Mouse (Mus musculus) erythroblast, embryonic 14.5 days (primary cell): ENCODE data around the gene Iqsec1.

Source experiments
- GATA1 ChIP-seq: IDR thresholded peaks from 2 replicates; pipeline ENCODE4 v1.6.1; 2012; ENCODE audit warnings: low read length, inconsistent platforms, mixed read lengths
- TAL1 ChIP-seq: IDR thresholded peaks from 3 replicates; pipeline ENCODE4 v1.6.1; 2012; ENCODE audit warnings: low read length, inconsistent platforms, mixed read lengths

DNA sequence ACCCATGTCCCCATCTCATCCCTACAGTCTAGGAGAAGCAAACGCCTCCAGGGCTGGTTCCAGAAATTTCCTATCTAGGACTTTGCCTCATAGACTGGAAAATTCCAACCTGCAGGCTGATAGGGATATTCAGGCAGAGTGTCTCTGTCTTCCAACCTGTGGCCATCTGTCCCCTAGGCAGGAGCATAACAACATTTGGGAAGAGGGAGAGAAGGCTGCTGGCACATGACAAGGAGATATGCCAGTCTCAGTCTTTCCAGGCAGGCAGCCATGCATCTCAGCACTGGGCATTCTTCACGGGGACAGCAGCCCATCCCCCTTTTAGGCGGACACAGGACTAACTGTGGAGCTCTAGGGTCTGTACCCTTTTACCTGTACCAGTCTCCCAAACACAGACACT lies 176.4 kb downstream of the Iqsec1 start:
- no peak for TF ChIP-seq TAL1
- TF ChIP-seq GATA1 = no peak
